Mouse (Mus musculus) granulocyte monocyte progenitor cell, adult 5-6 weeks (primary cell): ENCODE data around the gene Spata16. TPM values are rescaled to one million over a fixed set of nuclear protein-coding genes. Genes with fewer than 3 reads are reported as not detected.

Experiments used
- ATAC-seq: replicated peaks from 2 replicates; pipeline ENCODE4 v1.8.0; 2016; ENCODE audit warnings: mild to moderate bottlenecking, moderate TSS enrichment, inconsistent platforms; ENCODE audit not compliant: poor library complexity, severe bottlenecking
- total RNA-seq, 2 experiments: library from RNA; stranded (forward) in 1 of 2; stranded (reverse) in 1 of 2; fragments of 200-712, 200-1000 nt in 1 of 2; fragments of >200 nt in 1 of 2; fragmentation: Nextera tagmentation in 1 of 2; gene quantifications; 2 replicates each; pipeline ENCODE4 v1.2.3; 2014 to 2017

Gene Spata16
- total RNA-seq, 2 experiments from 2014 or later: not detected

DNA sequence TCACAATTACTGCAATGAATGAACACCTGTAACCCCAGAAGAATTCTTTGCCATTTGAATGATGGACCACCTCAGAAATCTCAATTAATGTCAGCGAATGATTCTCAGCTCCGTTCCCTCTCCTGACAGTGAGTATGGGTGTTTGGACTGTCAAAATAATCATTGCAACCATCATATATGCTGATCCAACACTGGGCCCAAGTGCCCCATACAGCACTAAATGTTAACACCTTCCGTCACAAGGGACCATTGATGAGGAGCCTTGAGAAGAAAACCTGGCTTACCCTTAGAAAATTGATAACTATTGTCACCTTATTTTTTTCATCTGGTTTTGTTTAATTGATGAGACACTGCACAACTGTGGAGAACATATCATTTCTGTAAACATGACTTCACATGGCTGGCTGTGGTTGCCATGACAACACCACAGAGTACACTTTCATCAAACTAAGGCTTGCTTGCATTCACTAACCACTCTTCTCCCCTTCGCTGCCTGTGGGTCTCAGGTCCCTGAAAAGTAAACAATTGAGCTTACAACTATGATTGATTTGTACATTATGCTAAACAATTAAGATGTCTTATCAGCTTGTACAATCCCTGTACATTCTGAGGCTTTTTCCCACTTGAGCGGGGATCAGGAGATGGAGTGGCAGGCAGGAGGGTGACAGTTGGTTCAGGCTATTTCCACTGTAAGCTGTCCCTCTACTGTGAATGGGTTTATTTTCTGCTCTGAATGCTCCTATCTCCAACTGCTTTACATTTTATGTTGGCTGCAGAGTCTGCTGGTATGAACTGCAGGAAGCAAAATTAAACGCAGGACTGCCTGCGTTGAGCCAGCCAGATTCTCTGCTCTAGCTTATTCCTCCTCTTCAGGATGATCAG is 189.8 kb downstream of the Spata16 start:
- ATAC-seq: no peak

DNA sequence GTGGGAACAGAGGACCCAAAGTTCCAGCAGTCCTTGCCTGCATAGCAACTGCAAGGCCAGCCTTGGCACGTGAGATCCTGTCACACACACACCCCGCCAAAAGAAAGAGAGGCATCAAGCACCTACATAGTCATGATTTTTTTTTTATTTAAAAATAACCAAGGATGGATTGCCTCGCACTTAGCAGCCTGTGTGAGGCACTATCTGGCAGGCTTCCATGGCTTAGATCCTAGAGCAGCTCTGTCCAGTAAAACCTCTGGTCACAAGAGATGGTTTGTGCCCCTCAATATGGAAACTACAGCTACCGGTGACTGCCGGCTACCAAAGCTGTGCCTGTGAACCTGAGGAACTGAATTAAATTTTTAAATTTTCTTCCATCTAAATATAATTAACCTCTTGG is 195.5 kb downstream of the Spata16 start:
- no peak for ATAC-seq

DNA sequence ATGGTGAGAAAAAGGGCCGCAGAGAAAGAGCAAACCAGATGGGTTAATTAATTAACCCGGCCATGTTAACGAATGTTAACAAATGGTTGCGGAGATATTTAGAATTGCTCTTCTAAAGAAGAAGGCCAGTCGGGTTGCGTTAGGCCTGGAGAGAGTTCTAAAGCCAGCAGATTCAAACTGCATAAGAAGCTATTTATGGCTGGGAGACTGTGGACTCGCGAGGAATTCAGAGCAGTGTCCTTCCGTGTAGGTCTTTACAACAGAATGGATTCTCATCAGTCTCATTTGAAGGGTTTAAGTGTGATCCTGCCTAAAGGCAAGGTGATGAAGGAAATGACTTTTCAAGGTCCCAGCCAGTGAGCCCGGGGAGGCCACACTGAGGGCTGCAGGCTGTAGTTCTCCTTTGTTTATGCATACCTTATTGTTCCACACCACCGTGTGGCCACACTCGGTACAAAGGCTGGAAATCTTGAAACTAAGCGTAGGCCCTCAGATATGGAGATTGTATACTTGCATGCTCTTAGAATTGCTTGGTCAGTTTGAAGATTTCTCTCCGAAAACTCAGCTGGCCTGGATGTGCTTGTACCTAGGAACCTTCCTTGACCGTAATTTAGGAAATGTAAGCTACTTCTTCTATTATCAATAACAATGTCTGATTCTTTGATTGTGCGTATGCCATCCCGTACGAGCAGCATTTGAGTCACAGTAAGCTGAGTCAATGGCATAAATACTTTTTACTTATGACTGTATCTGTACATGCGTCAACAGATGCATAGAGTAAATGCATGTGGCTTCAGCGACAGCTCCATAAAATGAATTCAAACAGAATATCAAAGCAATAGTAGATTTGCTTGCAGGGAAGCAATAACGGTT is 197.0 kb downstream of the Spata16 start:
- ATAC-seq: no peak

DNA sequence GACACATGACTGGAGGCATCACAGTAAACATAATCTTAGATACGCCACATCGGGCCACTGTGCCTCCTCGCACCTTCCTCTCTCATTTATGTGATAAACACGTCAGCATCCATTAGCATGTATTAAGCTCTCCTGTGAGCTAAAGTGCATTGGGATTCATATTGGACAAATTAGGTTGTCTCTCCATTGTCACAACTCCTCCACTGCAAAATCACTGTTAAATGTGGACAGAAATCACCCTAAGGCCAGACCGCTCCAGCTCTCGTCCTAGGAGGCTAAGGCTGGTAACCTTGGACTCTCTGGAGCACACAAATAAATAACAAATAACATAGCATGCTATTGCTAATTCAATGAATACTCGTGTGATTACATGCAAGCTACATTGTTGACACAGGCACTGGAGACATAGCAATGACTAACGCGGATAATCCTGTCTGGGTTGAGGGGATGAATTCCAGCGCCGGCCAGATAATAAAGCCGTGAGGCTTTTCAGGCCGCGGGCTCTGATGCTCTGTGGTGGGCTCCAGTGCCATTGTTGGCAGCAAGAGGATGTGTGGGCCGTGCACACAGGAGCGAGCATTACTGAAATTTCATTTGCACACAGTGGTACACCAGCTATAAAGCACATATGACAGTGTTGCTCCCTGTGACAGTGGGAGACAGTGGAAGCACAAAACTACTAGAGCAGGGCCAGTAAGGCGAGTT is 197.8 kb downstream of the Spata16 start:
- ATAC-seq: no peak

DNA sequence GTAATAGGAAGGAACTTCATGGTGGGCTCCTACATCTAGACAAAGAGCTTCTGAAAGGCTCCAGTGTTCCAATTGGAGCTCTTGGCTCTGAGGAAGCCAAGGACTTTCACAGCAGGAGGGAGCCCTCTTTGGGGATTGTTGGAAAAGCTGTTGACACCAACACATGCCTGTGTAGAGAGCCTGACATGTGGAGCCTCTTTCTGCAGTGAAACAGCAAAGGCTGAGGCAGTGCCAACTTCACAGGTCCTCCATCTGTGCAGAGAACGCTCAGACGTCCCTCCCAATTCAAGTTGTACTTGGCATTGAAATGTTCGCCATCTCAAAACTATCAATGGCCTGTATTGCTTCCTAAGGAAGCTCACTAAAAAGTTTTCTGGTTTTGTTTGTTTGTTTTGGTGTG is 207.6 kb downstream of the Spata16 start:
- ATAC-seq: no peak

DNA sequence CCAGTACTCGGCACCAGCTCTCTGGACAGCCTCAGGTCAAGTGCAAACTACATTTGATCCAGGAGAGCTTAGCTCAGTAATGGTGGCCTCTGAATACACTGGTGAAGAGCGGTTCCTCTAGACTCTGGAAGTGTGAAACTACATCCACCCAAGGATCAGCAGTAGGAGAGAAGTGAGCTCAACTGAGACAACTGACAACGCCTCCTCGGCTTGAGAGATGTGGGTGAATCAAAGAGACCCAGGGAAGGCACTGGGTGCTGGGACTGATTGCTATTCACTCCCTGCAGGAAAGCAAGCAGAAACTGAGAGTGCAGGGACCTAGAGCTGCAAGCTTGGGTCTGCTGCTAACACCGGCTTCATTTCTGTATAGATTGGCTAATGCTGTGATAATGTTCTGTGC is 210.5 kb downstream of the Spata16 start:
- no peak for ATAC-seq

DNA sequence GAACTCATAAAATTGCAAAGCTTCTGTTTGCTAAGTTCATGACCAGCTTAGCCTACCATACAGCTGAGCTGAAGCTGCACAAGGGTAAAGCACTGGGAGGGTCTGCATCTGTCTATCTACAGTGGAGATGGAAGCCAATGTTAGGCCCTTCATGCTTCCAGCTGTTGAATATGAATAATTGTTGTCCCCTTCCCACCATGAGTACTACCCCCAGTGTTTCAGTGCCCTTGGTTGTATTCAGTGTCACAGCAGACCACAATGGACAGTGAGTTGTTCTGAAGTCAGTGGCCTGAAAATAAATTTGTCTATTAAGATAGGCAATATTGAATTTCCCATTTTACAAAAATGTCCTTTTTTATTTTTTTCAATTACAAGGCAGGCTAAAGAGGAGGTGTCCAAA is 212.8 kb downstream of the Spata16 start:
- ATAC-seq: no peak

DNA sequence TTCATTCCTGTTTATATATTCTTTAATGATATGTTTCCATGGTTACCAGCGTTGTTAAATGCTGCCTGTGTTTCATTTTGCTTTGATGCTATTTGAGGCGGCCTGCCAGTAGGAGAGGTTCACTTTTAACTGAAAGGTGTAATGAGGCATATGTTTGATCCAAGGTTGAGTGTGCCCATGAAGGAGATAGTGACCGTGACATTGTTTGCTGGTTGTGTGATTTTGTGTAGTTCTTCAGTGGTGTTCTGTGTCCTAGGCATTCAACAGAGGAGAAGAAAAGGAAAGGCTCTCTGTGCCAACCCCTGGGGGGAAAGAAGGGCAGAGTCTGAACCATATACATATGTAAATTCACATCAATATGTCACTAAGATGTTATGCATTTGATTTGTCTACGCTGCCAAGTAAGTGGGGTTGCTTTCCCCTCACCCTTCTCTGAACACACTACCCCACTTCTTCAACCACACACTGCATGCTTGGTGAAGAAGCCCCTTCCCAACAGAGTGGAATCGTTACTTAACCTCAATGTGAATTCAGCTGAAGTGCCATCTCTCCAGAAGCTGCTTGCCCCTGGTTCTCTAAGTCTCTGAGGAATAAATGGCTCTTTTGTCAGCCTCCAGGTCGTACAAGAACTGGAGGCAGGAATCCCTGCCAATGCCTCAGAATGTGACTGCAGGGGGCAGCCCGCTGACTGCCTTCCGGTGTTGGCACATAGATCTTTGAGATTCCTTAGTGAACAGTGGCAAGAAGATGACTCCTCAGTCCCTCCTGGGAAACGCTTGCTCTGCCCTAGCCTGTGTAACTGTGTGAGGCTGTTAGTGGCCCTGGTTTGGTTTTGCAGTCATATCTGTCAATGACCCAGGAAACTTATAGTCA is 213.5 kb downstream of the Spata16 start:
- ATAC-seq: no peak

DNA sequence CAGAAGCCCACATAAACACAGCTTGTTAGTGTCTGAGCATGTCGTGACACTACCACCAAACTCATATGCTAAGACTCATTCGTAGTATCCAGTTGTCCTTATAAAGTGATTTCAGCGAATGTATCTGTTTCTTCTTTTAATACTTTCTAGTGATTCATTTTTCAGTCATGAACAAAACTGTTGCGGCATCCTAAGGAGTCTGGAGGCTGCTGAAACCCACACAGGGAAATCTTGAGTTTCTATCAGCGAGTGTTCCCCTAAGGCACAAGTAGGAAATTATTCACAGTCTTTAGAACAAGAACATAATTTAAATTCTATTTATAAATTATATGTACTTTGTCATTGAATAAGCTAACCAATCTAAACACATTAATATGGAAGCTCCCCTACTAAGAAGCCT is 216.1 kb downstream of the Spata16 start:
- no peak for ATAC-seq

DNA sequence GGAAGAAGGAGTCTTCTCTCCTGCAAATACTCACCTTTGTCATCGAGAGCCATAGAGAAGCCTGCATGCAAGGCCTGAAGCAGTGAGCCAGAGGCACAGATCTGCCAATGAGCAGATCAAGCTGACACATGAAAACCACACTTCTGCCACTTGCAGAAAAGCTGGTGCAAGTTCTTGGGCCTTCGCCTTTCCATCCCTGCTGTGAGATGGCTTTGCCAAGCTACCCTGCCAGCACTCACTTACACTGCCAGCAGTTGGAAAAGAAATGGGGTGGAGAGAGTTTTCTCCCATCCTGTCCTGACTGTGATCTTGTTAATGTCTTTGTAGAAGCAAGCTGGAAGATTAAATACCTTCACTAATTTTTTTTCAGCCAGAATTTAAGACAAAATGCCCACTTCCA is 237.3 kb downstream of the Spata16 start:
- ATAC-seq: no peak

DNA sequence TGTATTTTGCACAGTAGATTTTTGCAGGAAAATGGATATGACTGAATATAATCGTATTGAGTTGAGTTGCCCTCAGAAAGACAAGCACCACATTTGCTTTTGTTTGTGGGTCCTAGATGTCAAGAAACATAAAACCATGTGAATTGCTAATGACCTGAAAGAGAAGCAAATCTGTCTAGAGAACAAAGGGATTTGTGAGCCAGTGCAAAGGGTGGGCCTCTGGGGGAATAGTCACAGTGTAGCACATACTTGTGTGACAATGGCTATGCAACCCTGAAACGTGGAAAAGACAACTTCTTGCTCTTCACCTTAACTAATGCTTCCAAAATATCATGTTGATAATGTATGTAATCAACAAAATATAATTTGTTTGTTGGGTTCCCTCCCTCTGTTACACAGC is 239.9 kb downstream of the Spata16 start:
- no peak for ATAC-seq

DNA sequence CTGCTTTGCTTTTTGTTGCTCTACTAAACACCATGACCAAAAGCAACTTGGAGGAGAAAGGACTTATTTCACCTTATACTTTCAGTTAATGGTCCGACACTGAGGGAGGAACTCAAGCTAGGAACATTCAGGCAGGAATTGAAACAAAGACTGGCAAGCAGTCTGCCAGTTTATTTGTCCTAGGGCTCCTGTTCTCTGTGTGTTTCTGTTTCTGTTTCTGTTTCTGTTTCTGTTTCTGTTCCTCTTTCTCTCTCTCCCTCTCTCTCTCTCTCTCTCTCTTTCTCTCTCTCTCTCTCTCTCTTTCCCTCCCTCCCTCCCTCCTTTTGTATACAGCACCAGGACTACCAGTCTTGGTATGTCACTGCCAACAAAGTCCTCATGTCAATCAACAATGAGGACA is 279.2 kb downstream of the Spata16 start:
- ATAC-seq: no peak

DNA sequence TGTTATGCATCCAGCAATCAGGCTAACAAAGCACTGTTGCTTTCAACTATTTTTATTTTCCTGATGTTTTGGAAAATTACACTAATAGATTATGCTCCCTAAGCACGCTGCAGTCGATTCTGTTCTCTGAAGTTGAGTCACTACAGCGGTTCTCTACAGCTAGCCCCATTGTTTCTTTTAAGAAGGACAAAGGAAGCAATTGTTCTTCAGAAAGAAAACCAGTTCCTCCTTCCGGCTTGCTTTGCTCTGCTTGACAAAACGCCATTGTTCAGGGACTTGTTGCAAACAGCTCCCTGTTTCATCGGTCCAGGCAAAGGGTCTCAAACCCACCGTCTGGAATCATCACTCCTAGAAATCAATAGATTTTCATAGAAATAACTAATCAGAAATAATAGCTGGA is 283.6 kb downstream of the Spata16 start:
- no peak for ATAC-seq

DNA sequence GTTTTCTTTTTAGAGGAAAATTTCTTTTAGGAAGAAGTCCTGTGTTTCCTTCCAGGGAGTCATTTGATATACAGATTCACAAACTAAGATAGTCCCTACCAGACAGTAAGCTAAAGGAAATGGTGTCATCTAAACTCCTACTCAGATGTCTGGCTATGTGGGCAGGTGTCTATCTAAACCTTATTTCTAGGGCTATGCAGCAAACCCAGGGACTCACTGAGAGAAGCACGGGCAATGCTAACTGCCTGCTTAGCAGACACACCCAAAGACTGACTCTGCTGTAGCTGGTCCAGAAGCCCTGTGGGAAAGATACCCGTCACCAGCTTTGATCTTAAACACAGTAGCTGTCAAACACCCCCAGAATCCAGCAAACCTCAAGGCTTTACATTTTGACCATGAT is 284.2 kb downstream of the Spata16 start:
- ATAC-seq: no peak

DNA sequence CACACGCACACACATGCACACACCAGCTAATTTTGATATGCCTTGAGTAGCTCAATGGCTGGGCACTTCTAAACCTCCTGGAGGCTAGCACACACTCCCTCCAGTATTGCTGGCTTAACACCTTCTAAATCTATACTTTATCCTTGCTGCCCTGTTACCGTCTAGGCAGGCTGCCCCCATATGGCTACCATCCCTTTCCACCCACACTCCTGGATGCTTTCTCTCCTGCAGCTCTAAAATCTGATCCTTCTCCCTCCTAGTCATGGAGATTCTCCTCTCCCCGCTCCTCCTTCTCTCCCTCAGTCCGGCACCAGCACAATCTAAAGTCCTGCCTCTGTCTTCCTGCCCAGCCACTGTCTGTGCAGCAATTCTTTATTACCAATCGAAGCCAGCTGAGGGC is 286.0 kb downstream of the Spata16 start:
- no peak for ATAC-seq

DNA sequence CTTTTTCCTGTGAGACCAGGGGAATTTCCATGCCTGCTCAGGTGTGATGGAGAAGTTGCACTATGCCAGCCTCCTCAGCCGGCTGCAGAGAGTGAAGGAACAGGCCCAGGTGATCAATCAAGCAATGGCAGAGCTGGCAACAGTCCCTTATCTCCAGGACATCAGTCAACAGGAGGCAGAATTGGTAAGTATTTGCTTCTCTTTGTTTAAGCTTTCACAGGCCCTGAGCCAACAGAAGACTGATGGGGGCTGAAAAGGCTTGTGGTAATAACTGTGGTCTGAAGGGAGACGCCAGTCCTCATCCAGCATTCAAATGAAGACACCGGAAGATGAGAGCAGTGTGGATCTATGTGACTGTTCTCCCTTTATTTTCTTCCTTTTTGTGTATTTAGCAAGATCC is 286.8 kb downstream of the Spata16 start:
- ATAC-seq: no peak

DNA sequence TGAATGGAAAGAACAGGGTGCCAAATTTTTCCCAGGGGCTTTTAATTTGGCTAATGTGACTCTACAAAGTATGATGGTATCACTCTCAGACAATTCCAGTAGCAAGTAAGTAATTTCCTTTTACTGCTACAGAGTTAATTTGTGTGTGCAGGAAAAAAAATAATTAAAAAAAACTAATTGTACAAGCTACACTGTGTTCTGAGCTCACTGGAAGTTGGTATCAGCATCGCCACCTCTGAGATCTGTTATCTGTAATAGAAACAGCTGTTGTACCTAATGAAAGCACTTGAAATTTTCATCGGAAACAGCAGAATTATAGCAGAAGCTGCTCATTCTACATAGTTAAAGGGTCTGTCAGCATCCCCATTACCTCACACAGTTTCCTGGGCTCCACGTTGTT is 295.7 kb downstream of the Spata16 start:
- ATAC-seq: no peak

DNA sequence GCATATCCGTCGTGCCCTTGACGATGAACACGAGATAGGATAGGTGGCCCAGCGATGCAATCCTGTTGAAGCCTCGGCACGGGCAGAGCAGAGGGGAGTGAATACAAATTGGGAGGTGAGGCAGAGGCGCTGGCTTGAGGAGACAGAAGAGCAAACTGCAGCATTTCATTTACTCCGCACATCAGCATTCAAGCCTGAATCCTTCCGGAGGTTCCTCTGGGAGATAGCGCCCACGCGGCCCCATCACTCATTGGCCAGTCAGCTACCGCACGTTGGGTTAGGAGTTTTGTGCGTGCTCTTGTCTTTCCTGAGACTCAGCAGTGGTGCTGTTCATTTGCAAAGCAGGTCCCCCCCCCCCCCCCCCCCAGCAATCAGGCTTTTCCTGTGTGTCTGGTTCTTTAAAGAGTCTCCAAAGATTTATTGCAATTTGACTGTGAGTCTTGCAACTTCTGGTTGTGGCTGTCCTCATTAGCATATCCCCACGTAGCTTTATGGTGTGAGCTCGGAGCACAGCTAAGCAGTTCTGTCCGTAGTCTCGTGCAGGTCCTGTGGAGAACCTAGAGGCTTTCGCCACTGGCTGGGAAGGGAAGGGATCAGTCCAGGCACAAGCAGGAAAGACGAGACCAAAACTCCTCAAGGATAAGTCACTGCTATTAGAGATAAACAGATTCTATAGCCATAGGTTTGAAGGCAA is 299.6 kb downstream of the Spata16 start:
- no peak for ATAC-seq

DNA sequence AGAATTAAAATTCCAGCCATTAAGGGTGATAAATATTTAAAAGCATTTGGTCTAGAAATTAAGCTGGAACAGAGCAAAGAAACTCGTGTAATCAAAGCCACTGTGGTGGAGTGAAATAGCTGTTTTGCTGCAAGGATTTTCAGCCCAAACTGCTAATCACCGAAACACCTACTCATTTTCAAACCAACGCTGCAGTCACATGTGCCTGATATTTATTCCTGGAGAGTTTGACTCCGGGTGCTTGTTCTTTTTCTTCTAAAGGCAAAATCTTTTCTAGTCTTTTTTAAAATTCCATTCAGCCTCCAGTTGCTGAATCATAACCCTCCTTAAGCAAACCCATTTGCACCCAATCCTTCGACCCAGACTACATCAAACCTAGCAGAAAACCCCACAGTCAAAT is 329.4 kb downstream of the Spata16 start:
- ATAC-seq: no peak
